Mouse (Mus musculus): ENCODE measurements around the gene Rdh9.

Rdh9 gene

DNA sequence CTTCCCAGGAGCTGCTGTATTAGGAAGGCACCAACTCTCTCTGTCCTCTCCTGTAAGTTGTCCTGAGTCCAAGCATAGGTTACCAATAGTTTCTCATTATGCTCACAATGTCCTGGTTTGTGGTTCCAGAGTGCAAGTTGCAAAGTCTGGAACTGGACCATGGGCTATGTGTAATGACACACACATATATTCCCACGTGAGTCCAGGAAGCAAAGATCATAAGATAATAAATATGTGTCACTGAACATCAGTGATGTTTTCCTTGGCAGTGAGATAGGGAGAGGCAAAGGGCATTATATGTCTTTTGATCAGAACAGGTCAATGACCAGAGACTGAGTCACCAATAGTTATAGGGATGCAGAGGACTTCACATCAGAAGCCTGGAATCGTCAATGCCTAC, at the start of gene Rdh9:
Rdh9 (plus strand) TSS at position 376 of the 400 bp plus-strand sequence.
- DNase-seq (ENCODE audit: inconsistent ontology term): no peak

DNA sequence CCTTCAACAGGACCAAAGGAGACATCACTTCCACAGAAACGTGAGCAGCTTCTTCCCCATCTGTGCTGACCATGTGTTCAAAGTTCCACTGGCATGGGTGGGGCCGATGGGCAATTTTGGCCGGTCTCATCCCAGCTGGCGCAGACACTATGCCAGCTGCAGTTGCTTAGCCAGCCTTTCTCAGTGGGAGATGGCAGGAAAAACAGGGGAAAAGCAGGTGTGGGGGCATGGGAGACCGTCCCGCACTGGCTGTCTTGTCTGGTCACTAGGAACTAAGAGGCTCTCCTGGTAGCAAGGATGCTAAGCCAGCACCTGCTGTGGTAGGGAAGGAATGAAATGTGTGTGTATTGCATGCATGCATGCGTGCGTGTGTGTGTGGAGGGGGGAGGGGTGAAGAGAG, 47.7 kb upstream of the Rdh9 start:
- no peak for DNase-seq (ENCODE audit: inconsistent ontology term)

DNA sequence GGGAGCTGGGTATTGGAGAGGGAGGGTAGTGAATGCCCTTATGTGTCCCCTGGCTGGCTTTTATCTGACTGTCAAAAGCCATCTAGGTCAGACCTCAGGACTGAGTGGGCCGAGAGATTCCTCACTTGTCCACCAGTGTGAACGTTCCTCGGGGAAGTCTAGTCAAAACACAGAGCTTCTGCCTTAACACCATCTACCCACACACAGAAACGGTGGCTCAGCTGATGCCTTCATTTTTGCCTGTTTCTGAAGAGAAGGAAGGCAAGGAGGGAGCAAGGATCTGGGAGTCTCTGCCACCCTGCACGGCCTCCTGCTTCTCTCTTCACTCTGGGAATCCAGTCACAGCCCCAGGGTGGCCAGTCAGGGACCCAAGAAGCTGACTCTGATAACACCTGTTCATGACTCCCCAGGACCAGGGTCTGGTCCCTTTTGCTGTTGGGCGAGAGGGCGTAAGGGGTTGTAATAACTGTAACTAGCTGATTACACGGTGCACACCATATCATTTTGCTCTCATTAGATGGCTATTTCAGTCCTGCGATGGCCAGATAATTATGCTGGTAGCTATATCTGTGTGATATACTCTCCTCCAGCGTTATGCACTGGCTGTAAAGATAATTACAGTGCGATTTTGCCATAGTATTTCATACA, 45.8 kb upstream of the Rdh9 start:
- DNase-seq (ENCODE audit: inconsistent ontology term): no peak

DNA sequence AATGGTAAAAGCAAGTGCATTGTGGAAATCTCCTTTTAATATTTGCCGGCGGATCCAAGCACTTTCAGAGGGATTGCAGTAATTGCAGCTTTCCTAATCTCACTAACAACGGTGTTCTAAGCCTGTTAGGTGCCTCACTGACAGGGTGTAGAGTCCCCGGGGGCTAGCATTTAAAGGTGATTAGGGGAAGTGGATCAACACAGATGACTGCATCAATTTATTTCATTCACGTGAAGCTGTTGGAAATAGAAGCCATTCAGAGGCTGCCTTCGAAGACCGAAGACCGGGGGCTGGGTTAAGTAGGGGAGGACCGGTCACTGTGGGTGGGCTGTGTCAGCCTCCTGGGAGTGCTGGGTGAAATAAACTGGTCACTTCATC, 45.3 kb upstream of the Rdh9 start:
- DNase-seq (ENCODE audit: inconsistent ontology term): no peak

DNA sequence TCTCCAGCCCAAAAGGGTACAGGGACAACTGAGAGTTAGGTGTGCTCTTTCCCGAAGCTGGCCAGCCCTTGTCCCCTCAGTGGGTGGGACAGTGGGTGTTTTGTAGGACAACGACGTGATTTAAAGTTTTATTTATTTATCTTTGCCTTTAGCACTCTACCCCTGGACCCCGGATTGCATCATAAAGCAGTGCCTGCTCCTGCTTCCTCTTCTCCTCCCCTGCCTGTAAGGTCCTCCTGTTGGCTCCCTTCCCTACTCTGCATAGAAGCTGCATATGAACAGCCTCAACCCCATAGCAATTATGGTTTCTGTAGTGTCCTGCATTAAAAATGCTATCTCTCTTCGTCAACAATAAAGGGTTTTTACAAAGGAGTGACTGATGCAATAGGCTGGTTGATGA, 44.8 kb upstream of the Rdh9 start:
- no peak for DNase-seq (ENCODE audit: inconsistent ontology term)

DNA sequence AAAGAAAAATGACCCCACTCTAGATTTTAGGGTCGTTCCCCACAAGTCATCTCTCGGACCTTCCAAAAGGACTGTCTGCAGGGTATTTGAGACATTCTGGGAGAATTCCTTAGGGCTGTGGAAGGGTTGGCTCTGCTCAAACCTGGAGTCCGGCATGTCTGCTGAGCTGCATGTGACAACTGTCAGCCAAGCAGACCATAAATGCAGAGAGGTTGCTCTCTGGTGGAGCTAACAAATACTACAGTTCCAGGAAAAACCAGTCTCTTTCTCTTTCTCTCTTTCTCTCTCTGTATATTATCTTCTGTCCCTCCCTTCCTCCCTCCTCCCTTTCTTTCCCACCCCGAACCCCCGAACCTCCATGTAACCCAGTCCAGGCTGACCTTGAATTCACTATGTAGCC, 41.8 kb upstream of the Rdh9 start:
- peak; percentile 26 for DNase-seq (ENCODE audit: inconsistent ontology term)

DNA sequence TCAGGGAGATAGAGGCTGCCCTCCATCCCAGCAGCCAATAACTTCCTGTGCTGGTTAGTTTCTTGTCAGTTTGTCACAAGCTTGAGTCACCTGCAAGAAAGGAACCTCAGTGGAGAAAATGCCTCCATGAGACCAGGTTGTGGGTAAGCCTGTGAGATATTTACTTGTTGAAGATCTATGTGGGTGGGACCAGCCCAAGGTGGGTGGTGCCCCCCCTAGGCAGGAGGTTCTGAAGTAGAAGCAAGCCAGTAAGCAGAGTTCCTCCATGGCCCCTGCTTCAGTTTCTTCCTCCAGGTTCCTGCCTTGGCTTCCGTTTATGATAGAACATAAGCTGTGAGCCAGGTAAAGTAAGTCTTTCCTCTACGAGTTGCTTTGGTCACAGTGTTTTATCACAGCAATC, 39.9 kb upstream of the Rdh9 start:
- no peak for DNase-seq (ENCODE audit: inconsistent ontology term)

DNA sequence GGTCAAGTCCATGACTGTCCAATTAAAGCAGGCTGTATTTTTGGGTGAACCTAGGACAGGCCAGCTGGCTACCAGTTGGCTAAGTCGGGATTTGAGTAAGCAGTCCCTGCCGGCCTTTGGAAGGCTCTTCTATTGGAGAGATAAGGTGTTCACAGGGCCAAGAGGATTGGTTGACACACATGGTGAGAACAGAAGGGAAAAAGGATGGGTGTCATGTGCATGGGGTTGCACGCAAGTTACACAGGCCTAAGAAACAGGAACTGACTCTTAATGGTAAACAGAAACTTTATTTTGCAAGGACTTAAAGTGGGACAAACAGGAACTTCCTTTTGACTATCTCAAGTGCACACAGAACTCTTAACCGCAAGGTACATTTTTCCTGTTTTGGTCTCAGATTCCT, 39.3 kb upstream of the Rdh9 start:
- DNase-seq (ENCODE audit: inconsistent ontology term): no peak

DNA sequence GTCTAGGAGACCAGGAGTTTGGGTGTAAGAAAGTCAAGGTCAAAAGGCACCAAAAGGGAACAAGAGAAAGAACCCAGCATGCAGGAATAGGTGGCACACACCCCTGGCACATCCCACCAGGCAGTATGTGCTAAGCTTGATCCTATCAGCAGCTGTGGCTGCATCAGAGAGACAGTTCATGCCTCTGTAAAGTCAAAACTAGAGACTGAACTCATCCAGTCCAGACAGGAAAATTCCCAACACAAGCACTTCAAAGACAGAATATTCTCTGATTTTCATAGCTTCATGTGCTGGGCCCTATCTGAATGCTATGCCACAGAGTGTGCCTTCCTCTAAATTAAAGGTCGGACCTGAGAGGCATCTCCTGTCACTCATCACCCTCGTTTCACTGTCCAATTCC, 38.6 kb upstream of the Rdh9 start:
- DNase-seq (ENCODE audit: inconsistent ontology term): no peak

DNA sequence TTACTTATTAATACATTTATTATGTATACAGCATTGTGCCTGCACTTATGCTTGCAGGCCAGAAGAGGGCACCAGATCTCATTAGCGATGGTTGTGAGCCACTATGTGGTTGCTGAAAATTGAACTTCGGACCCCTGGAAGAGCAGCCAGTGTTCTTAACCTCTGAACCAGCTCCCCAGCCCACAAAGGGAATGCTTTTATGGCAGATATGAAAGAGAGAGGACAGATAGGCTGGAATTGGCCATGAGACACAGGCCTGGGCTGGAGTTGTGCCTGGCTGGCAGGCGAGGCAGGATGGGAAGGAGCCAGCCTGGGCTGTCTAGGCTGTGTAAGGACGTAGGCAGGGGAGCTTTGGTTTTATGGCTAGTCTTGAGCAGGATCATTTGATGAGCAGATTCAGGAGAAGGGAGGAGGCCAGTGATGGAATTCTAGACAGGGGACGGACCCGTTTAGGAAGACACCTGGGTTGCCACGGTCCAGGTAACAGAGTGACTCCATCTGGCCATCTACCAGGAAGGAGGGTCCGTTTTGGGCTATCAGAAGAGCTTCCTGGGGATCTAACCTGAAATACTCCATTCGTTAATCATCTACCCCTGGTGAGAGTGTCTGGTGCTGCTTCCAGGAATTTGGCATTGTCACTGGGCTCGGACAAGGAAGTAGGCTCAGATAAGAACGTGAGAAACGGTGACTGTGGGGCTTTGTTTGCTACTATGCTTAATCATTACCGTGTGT, 37.9 kb upstream of the Rdh9 start:
- no peak for DNase-seq (ENCODE audit: inconsistent ontology term)

DNA sequence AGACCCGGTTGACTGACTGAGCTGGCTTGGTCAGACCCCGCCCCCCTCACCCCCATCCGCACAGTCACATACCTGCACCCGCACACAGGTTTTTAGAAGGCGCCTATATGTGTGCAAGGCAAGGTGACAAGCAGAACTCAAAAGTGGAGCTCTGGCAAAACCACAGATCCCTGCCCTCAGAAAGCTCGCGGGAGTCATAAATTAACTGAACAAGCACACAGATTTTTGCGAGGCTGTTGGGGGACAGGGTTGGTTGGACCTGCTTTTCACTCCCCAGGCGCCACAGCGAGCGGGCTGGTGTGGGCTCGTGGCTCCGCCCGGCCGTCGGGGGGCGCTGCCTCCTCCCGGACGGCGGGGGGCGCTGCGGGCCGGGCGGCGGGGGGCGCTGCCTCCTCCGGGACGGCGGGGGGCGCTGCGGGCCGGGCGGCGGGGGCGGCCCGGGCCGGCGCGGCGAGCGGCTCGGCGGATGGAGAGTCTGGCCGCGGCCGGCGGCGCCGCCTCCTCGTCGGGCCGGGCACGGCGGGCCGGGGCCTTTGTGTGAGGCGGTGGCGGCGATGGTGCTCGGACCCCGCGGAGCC, 37.0 kb upstream of the Rdh9 start, which contains the start of gene Zbtb39:
Zbtb39 (plus strand) TSS at position 456 of the 578 bp plus-strand sequence.
- peak; percentile 87 for DNase-seq (ENCODE audit: inconsistent ontology term)

DNA sequence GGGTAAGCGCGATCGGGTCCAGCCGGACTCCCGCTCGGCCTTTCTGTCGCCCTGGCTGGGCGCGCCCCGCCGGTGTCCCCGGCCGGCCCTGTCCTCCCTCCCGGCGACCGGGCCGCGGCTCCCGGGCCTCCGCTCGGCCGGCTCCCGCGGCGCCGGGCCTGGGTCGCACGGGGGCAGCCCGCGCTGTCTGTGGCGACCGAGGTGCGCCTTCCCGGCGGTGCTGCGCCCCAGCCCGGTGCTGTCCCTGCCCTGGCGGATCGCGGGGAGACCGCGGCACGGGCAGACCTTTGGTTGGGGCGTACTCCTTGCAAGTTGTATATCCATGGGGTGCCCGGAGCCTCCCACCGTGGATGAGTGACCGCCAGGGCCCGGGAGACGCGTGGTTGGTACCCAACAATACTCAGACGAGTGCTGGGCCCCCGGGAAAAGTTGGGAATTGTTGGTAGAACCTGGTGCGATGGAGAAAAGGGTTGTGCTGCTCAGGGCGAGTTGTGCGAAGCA, 36.5 kb upstream of the Rdh9 start:
- DNase-seq (ENCODE audit: inconsistent ontology term): peak; percentile 59

DNA sequence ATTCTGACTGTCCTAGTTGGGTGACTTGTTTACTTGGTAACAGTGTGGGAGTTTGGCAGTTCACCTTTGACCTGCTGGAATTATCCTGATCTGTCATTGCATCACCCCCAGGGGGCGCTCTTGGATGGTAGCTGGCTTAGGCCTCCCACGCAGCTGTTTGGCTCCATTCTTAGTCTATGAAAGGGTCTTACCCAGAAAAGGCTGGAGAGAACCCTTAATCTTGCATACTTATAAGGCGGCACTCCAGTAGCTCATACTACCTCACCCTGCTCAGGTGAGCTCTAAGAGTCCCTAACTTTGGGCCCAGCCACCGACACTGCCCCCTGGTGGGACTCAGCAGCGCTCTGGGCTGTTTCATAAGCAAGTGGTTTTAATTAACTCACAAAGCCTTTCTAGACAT, 31.5 kb upstream of the Rdh9 start:
- peak; percentile 27 for DNase-seq (ENCODE audit: inconsistent ontology term)

DNA sequence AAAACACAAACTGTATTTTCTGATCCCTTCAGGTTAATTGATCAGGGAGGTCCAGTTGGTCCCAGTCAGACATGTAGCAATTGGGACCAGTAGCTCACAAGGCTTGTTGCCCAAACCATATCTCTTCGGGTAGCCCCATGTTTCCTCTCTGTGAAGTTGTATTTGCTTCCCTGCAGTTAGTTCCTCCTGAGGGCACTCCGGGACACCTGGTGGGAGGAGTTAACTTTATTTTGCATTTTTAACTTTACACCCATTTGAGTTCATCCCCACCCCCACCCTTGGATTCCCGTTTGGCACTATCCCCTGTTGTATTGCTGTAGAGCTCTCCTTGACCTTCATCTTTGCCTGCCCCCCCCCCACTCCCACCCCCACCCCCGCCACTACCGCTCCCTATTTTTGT, 30.3 kb upstream of the Rdh9 start:
- DNase-seq (ENCODE audit: inconsistent ontology term): no peak

DNA sequence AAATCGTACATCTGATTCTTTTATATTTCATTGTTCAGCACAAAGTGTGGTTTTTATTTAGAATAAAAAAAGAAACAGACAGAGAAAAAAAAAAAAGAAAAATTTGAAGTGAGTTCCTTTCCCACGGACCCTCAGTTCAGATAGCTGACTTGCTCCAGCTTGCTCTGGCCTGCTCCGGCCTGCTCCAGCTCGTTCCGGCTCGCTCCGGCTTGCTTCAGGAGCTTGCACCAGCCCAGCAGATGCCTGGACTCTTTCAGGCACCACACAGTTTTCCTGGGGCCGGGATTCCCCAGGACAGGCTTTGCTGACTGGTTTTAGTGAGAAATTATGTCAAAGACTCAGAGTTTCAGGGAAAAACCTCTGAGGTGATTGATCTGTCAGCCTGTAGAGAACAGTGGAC, 28.9 kb upstream of the Rdh9 start:
- DNase-seq (ENCODE audit: inconsistent ontology term): no peak

DNA sequence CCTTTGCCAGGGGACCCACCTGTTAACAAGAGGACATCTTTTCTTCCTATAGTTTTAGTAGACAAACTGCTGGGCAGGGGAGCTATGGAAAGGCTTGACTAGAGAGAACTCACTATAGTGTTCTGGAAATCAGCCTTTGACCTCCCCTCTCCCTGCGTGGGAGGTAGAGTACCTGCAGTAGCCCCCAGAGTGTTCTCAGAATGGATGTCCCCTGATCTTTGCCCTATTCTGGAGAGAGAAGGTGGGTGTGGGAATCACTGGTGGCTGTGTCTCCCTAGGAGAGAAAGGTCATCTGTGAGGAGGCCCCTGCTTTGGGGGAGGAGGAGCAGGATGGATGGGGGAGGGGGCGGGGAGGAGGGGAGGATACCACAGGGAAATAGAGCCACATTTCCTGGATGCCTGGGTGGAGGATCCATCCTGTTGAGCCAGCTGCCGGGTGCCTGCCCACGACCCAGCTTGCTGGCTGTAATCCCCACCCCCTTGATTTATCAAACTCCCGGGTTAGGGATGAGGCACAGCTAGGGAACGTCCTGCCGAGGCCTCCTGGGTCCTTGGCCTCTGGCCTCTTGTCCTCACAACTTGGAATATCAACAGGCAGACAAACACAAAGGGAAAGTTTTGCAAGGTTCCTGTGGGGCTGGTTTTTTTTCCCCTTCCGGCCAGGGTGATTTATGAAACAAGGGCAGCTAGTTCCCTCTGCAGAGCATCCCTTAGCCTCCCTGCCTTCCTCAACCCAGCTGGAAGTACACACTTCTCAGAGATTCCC, 27.2 kb upstream of the Rdh9 start:
- no peak for DNase-seq (ENCODE audit: inconsistent ontology term)

DNA sequence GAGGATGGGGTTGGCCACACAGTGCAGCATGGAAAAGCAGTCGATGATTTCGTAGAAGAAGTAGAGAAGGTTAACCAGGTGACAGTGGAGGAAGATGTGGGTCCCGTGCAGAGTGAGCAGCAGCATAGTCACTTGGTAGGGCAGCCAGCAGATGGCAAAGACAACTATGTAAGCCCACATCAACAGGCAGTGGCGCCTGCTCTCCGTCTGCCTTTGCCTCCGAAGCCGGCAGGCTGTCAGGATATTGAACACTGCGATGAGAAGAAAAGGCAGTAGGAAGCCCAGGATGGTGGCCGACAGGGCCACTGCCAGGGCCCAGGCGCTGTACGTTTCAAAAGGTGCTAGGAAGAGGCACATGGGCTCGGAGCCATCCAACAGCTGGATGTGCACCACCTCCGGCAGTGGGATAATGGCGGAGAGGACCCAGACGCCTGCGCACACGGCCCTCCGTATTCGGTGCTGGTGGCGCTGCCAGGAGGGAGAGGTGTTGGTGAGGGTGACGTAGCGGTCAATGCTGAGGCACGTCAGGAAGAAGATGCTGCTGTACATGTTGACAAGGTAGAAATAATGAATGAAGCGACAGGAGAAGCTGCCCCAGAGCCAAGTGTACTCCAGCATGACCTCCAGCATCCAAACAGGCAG, 25.9 kb upstream of the Rdh9 start:
- DNase-seq (ENCODE audit: inconsistent ontology term): no peak

DNA sequence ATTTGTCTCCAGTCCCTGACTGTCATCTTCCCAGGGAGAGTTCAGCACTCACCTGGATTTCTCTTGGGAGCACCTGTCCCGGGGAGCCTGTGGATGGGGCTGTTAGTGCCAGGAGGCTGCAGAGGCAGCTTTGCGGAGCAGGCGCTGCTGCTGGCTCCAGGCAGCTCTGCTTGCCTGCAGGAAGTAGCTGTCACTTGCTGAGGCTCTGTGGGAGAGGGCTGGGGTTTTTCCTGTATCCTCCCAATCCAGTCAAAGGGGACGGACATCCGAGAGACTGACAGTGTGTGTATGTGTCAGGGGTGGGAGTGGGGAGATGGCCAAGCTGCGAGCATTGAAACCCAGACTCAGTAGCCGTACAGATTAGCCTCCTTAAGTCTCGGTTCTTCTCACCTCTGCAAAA, 24.6 kb upstream of the Rdh9 start, which contains the start of gene Gpr182:
Gpr182 (minus strand) TSS at position 185 of the 400 bp plus-strand sequence.
- DNase-seq (ENCODE audit: inconsistent ontology term): no peak

DNA sequence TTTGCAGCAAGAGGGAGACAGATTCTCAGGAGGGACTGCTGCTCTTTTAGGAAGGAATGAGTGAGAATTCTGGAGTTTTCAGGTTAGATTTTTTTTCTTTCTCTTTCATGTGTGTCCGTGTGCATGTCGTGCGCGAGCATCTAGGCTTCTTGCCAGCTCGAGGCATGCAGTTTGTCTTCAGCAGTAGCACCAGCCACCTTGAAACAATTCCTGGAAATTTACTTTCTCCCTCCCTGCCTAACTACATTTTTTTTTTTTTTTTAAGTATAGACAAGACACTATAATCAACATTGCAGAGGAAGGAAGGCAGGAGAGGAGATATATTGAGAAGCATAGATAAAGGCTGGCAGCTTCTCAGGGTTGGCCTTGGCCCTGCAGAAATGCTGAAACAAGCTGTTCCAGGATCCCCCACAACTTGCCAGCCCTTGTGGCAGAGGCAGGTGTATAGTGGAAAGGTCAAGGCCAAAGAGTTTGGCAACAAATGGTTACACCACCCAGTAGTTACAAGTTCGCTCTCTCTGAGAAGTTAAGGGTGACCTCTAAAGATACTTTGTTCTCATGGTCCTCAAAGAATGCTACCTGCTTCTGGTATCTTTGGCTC, 21.5 kb upstream of the Rdh9 start:
- DNase-seq (ENCODE audit: inconsistent ontology term): no peak

DNA sequence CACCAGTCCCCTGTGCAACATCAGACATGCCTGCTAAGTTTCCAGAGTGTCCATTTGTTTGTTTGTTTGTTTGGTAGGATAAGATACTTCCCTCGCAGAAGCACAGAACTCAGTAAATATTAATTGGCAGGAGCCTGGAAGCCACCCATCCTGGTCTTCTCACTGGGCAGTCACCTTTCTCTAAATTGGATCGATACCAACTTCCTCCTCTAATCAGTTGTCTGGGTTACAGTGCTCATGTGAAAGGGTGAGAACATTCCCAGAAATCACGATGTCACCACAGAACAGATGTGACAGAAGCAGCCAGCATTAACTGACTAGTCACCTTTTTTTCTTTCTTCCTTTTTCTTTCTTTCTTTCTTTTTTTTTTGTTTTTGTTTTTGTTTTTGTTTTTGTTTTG, 20.9 kb upstream of the Rdh9 start:
- no peak for DNase-seq (ENCODE audit: inconsistent ontology term)

DNA sequence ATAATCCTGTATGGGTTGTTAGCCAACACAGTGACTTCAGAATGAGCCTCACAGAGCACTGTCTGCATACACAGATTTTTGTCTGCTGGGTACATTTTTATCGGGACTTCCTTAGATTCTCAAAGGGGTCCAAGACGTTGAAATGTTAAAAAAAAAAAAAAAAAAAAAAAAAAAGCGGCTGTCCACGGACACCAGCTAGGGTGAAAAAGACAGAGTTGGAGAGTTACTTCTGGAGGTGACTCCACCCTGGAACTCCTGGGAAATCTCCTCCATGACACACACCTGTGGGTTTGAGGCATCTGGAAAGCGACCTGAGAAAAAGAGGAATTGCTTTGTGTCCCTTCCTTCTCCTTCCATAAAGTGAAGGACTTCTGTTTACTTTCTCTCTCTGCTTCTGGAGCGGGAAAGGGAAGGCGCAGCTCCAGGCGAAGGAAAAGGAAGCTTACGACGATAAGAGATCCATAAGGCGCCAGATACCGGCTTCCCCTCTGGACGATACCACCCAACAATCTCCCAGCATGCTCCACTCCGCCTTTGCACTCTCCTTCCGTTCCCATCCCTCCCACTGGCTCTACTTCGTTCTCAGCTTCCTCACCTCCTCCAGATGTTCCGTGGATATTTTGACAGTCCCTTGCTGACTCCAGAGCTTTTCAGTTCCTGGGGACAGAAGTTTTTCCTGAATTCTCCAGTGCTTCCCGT, 20.3 kb upstream of the Rdh9 start:
- no peak for DNase-seq (ENCODE audit: inconsistent ontology term)

Measured in Muller cell, postnatal 12 days (primary cell).